Mouse (Mus musculus) CD4-positive helper T cell, adult 2 months (primary cell): ENCODE data around the gene Stac.

Experiments used
- DNase-seq: peaks from one replicate; pipeline ENCODE4 v3.0.0-alpha.2; 2012; ENCODE audit warnings: low read depth, missing footprints, low spot score

Stac gene

DNA sequence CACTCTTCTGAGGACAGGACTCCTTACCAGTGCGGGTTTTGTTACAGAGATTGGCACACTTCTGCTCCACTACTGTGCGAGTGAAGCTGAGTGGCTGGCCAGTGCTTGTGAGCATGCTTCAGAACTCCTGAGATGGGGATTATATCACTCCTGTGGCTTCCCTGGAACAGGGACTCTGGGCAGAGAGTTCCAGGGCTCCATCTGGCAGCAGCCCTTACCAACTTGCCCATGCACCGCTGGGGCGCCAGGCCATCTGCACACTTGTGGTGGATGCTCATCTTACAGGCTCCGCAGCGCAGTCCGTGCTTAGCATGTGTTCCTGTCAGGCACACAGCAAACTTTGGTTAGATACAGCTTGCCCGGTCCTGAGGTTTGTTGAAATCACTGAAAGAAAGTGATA, 83.5 kb downstream of the Stac start:
- no peak for DNase-seq

DNA sequence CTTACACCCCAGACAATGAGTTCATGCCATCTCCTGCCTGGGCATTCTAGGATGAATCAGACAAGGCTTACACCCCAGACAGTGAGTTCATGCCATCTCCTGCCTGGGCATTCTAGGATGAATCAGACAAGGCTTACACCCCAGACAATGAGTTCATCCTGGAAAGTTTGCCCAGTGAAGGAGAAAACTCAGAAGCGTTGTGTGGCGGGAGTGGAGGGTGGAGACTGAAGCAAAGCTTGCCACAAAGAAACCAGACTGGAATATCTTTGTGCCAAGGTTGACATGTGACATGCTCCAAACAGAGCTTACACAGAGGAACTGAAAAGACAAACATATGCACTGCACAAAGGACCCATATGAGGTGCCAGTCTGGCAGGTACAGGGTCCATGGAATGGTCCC, 102.6 kb downstream of the Stac start:
- DNase-seq = no peak

DNA sequence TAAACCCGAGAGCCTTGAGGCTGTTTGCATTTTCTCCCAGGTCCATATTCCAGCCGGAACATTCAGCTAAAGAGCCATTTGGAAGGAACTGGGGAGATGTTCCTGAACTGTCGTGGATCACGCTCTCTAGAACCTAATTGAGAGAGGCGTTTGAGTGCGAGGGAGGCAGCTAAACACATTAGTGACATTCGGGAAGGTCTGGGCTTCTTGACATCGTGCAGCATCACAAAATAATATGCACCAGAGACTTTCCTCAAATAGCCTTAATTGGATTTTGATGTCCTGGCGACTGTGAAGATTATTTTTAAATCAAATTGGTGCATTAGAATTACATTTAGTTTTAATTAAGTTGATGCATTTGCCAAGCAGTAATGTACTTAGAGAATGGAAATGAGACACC, 111.4 kb downstream of the Stac start:
- DNase-seq = no peak

DNA sequence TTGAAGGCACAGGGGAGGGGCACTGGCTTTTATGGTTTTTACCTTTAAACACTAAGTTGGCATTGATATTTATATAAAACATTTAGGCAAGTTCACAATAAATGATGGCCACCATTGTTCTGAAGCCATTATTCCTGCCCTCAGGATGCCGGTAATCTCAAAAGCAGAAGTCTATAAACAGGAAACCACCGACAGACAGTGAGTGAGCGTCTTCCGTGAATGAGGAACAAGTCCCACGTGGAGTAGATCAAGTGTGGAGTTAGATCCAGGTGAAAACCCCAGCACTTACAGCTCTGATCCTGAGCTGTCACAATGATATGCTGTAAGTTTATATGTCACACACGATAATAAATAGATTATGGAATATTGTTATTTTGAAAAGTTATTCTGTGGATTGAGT, 112.7 kb downstream of the Stac start:
- DNase-seq = no peak

DNA sequence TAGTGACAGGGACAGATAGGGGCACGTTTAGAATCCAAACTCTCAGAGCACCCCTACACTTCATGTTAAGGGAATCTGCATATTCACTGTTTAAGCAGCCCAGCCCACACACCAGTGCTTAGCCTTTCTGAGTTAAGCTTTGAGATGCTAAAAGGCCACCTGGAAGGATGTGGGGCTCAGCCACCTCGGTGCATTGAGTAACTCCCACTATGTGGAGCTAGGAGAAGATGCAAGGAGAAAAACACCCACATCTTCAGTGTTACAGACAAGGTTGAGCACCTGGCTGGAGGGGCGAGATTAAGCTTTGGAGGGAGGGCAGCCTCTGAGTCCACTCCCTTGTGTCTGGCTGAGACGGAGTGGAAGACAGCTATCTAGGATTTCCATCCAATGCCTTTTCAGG, 114.3 kb downstream of the Stac start:
- no peak for DNase-seq

DNA sequence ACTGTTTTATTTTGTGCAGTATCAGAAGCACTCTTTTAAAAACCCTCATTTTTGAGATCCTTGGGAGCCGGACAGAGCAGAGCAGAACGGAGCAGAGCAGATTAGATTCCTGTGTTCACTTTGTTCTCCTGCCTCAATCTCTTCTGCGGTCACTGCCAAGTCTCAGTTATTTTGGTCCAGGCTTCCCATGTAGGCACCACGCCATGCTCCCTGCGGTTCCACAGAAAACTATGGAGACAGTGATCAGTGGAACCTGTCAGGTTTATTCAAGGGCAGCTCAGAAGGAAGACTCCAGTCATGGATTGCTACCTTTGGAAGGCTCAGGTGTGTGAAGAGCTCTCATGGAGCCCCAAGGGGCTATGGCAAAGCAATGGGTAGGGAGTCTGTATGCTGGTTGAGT, 116.3 kb downstream of the Stac start:
- no peak for DNase-seq

DNA sequence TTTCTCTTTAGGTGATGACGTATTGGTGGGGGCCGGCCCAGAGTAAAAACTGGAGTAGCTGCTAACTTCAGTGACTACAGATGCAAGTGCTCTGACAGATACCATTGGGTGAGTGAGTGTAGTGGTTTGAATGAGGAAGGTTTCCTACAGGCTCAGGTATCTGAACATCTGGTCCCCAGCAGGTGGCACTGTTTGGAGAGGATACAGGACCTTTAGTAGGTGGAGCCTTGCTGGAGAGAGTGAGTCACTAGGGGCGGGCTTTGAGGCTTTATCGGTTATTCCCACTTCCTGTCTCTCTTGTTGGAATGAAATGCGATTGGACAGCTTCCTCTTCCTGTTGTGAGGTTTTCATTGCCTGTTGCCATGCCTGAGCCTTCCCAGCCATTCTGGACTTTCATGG, 118.5 kb downstream of the Stac start:
- no peak for DNase-seq

DNA sequence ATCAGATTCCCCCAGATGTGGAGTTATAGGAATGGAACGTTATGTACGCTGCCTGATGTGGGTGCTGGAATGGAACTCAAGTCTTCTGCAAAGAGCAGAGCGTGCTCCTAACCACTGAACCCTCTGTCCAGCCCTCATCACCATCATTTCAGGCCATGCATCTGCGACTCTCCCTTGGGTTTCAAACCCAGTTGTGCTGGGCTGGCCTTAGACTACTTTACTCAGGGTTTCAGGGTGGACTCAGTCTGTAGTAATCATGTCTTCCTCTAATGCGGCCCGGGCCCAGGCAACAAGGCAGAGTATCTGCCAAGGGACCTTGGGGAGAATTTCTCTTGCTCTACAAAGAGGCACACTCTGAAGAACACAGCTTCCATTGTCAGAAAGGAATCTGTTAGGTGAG, 126.0 kb downstream of the Stac start:
- DNase-seq = no peak

DNA sequence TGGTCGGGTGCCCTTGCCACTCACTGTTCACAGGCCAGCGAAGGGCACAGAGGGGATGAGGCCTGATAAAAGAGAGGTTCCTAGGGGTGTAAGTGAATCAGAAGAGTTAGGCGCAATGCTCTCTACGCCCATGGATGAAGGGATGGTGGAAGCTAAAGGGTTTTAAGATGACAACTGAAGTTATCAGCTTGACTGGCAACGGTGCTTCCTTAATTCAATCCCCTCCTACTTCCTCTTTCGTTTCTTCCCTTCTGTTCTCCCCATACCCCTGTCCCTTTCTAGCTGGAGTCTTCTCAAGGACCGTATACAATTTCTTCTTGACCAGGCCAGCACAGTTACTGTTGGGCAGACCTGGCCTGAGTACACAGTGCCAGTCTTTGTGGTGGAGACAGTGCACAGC, 126.9 kb downstream of the Stac start:
- no peak for DNase-seq

DNA sequence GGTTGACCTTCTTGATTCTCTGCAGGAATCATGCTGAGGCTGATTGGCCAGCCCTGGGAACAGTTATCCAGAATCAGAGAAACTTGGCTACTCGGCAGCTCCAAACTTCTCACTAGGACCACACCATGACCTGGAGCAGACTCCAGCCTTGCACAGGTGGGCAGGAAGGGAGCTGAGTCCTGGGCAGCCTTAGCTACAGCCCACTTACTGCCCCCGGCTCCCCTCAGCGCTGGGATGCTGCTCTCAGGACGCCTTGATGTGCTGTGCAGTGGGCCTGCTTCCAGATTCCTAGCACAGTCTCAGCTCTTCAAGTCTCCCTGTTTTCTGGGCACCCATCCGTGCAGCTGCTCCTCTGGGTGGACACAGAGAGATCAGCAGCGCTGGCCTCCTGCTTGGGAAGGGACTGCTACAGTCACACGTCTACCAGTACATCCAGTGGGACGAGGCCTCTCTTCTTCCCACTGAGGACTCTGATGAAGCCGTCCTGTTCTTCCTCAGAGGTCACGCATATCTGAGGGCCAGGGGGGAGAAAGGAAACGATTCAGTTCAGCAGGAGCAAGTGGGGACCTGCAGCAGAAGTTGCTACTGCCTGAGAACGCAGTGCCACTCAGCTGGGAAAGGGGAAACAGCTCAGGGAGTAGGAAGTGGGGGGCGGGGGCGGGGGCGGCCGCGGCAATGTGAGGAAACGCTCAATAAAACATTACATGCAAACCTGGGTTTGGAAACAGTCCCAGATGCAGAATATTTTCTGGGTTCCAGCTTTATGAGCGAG, 127.7 kb downstream of the Stac start:
- DNase-seq = no peak

DNA sequence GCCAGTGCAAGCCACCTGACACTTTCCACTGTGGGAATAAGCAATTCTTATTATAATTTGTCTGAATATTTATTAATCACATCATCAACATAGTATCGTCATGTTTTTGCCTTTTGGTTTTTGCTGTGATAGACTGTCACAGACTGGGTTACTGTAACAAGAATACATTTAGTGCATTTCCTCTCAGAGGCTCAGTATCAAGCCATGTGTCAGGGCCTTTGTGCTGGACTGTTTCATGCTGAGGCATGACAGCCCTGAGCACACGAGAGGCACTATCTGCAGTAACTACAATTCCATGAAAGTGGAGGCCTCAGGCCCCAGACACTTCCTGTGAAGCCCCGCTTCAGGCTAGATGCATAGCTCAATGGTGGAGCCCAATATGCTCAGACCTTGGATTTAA, 133.4 kb downstream of the Stac start:
- DNase-seq = no peak

DNA sequence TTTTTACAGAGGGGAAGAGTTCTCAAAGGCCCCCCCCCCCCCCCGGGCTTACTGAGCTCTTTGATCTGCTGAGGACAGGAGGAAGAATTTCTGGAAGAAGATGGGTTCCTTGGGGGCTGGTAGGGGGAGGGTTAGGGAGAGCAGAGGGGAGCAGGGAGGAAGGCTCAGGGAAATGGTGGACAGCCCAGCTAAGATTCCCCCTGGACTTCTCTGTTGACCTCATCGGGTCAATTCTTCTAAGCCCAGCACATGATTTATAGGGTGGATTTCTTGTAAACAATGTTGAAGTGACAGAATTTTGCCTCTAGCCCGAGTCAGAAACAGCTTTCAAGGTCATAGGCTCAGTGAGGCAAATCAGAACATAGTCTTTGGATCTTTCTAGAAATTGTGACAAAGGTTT, 137.3 kb downstream of the Stac start:
- DNase-seq = no peak

DNA sequence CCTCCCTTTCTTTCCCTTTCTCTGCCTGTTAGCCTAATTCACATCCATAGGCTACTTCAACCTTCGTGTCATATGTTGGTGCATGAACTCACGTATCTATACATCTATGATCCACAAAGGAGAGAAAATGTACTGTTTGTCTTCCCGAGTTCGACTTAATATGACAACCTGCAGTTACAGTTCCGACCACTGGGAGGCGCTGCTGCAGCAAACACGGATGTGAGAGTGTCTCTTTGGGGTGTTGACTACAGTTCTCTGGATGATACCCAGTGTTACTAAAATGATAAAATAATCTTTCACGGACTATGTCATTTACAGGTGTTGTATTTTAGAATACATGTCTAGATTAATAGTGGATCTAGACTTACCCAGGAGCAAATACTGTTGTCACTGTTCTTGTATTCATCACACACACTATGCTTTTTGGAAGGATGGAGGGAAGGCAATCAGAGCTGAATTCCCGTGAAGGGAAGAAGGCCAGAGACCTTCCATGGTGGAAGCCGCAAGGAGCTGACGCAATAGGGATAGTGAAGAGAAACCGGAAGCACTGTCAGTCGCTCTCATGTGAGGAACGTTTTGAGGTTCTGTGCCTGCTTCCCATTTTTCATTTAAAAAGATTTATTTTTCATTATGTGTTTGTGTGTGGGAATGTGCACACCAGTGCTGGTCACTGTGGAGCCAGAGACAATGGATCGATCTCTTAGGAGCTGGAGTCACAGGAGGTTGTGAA, 138.5 kb downstream of the Stac start:
- no peak for DNase-seq

DNA sequence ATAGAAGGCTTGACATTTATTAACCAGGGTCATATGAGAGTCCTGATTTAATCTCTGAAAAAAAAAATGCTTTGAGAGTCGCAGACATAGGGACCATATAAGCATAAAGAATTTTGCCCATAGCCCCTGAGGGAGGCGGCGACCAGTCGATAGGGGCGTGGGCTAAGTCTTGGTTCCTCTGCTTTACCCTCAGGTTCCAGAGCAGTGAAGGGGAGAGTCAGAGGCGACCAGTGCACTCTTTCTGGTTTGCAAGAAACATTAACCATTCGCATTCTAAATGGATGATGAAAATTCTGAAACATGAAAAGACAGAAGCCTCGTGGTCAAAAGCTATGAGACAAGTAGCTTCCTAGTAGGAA, 139.2 kb downstream of the Stac start:
- no peak for DNase-seq

DNA sequence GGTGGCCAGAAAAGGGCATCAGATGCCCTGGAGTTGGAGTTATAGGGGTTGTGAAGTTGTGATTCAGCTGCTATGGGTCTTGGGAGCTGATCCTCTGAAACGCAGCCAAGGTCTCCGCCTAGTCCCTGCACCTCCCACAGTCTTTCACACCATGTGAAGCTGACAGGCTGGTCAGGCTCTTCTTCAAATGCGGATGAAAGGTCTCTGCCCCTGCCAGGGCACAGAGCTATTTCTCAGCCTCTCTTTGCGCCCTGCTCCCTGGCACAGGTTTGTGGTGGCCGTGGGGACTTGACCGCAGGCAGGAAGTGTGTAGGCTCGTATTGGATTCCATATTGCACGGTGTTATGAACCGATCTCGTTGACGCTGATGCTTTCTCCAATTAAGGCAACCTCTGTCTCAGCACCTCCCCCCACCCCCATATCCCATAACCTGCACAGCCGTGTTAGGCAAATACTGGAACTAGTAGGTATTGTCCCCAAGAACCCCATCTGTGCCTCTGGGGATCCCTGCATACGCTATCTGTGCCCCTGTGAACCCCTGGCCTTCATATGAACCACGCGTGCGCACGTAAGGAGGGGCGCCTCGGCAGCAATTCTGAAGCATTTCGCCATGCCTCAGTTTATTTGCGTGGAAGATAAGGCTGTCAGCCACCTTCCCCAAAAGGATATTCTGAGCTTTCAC, 139.7 kb downstream of the Stac start:
- no peak for DNase-seq

DNA sequence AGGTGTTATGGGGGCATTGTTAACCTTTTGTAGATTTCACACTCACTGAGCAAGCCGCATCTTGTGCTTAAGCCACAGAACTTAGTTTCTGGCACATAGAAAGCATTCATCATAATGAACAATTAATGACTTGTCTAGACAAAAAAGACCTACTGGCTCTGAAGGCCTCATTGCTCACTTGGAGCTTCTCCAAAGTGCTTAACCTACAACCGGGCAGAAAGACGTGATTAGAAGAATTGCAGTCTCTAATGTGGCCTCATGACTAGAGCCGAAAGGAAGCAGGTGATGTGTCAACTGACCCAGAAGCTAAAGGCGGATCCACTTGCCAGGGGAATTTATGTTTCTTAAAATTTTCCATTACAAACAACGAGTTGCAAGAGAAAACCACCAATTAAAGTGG, 147.5 kb downstream of the Stac start:
- DNase-seq = no peak

DNA sequence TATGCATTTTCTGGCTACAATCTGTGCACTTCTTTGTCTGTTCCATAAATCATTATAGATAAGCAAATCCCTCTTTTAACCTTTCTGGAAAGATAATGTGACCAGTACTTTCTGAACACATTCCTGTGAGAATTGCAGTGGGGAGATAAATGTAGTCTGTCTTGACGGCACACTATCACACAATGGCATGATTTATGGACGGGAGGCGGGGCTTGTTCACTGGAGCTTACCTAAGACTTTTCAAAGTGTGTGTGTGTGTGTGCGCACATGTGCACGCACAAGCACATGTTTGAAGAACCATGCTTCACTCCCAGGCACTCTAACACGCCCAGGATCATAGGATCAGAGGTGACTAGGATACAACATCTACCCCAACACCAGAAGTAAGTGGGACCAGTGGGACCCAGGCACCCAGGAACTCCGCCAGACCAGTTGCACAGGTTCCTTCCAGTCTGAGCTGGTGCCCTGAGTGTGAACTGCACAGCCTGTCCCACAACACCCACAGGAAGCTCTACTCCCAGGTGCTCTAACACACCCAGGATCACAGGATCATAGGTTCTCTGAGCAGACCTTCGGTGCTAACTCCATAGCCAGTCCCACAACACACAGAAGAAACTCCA, 154.6 kb downstream of the Stac start:
- no peak for DNase-seq

DNA sequence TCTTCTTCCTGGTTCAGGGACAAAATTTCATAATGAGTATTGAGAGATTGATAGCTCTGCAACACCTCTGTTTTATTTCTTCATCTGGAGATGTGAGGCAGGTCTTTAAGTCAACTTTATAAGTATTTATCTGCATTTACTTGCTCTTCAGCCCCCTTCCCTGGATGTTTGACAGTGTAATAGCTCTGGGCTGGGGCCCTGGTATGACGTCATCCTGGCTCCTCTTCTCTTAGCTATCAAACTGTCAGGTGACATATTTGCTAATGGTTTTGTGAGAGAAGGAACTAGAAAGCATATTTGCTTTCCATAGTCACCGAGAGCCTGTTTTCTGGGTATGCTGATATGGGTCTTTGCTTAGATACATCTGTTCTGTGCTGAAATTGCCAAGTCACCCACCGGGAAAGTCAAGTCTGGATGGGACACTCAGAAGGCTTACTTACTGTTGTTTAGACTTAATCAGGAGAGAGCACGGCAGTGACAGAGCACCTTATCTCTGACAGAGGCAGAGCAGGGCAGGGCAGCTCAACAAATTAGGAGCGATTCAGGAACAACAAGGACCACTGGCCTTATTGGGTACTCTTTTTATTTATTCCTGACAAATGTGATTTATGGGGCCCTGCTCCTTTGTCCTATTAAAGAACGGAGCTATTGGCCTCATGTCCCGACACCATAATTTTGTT, 155.3 kb downstream of the Stac start:
- no peak for DNase-seq

DNA sequence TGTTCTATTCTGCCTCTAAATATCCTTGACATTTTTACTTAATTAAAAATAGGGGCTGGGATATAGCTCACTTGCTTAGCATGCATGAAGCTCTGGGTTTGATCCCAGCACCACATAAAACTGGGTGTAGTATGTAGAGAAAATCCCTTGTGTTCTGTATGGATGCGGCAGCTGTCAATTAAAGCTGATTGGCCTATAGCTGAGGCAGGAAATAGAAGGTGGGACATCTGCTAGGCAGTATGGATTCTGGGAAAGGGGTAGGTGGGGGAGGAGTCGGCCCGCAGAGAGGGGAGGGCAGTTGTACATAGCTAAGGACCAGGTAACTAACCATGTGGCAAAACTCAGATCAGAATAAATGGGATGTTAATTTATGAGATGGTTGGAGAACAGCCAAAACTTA, 166.3 kb downstream of the Stac start:
- no peak for DNase-seq

DNA sequence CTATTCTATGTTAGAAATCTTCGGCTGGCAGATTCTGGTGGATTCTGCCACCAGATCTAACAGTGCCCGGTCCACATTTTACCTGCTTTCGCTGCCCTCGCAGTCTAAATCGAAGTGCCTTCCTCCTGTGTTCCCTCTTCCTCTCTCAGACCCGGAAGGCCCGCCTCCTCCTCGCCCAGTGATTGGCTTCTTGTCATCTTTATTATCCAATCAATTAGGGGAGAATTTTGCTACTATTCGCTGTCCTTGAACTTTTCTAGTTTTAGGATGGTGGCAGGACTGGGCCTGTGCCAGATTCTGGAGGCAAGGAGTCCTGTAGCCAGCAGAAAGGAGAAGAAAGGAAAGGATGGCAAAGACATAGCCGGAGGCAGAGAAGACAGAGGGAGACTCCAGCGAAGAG, 167.0 kb downstream of the Stac start:
- DNase-seq = no peak

DNA sequence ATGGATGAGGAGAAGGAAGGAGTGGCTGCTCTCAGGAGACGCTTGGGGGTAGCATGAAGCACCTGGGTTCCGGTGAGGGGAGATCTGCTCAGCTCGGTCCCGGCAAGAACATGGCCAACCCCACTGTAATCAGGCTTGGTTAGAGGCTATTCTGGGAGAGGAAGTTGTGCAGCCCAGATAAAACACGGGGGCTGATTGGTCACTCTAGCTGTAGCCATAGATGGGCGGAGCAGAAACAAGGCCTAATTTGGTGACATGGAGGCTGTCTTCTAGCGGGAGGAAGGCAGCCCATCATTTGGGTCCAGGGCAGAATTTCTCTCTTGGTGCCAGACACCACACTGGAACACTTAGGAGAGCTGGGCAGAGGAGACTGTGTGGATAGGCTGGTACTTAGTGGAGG, 167.9 kb downstream of the Stac start:
- DNase-seq = no peak

DNA sequence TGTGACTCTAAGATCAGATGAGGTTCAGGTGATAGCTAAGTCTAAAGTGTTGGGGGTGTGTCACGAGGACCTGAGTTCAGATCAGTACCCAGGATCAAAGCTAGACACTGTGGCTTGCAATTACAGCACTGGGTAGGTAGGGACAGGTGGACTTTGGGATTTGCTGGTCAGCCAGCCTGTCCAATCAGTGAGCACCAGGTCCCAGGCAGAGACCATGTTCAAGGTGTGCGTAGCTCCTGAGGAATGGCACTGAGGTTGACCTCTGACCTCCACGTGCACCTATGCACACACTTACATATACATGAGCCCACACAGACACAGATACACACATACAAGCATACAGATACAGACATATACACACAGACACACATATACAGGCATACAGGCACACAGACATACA, 174.6 kb downstream of the Stac start:
- no peak for DNase-seq
